Mouse (Mus musculus) heart, embryonic 14.5 days (tissue): Measurements from ENCODE around the gene Rhoa. TPM values are rescaled to one million over a fixed set of nuclear protein-coding genes. Genes with fewer than 3 reads are reported as not detected.

ENCODE experiments used
- ATAC-seq: fragments of 200-750 bp; cut with Nextera tagmentation; 2 replicates; pipeline ENCODE4 v1.8.0; 2017; ENCODE audit warnings: low read depth, moderate TSS enrichment; ENCODE audit not compliant: insufficient number of reproducible peaks, insufficient read depth, low FRiP score
- H3K27ac ChIP-seq, 2 experiments: fragments of 200-500 bp in 1 of 2; fragments of 300-500 bp in 1 of 2; sonication (generic) in 1 of 2; replicated peaks in 1 of 2; 2 replicates each; pipeline ENCODE4 v1.5.1; 2012 to 2014; ENCODE audit warnings: low read depth in 2 of 2, low read length in 2 of 2, control low read depth in 1 of 2, mild to moderate bottlenecking in 1 of 2, mixed read lengths in 1 of 2; ENCODE audit not compliant: control insufficient read depth in 1 of 2, insufficient read depth in 1 of 2
- H3K27me3 ChIP-seq: fragments of 300-500 bp; sonication (generic); 2 replicates; pipeline ENCODE4 v1.6.1; 2014; ENCODE audit warnings: mild to moderate bottlenecking, low read length, control low read depth; ENCODE audit not compliant: control insufficient read depth, insufficient read depth
- H3K36me3 ChIP-seq: fragments of 300-500 bp; sonication (generic); 2 replicates; pipeline ENCODE4 v1.6.1; 2014; ENCODE audit warnings: mild to moderate bottlenecking, control low read depth, low read length, mixed read lengths; ENCODE audit not compliant: control insufficient read depth, insufficient read depth
- H3K4me1 ChIP-seq, 2 experiments: fragments of 200-500 bp in 1 of 2; fragments of 300-500 bp in 1 of 2; sonication (generic) in 1 of 2; 2 replicates each; pipeline ENCODE4 v1.6.1; 2012 to 2014; ENCODE audit warnings: low read length in 2 of 2, control low read depth in 1 of 2, mixed read lengths in 1 of 2; ENCODE audit not compliant: control insufficient read depth in 2 of 2, insufficient read depth in 2 of 2
- H3K4me2 ChIP-seq: fragments of 300-500 bp; sonication (generic); 2 replicates; pipeline ENCODE4 v1.6.1; 2014; ENCODE audit warnings: mild to moderate bottlenecking, low read length
- H3K4me3 ChIP-seq, 2 experiments: fragments of 200-500 bp in 1 of 2; fragments of 300-500 bp in 1 of 2; sonication (generic) in 1 of 2; 2 replicates each; pipeline ENCODE4 v1.5.1; 2012 to 2014; ENCODE audit warnings: low read length in 2 of 2, mild to moderate bottlenecking in 2 of 2, control low read depth in 1 of 2, low read depth in 1 of 2, moderate library complexity in 1 of 2; ENCODE audit not compliant: control insufficient read depth in 1 of 2, insufficient read depth in 1 of 2
- H3K9ac ChIP-seq: fragments of 300-500 bp; sonication (generic); 2 replicates; pipeline ENCODE4 v1.6.1; 2014; ENCODE audit warnings: mild to moderate bottlenecking, low read length
- H3K9me3 ChIP-seq: fragments of 300-500 bp; sonication (generic); 2 replicates; pipeline ENCODE4 v1.6.1; 2016; ENCODE audit warnings: low read length, control low read depth; ENCODE audit not compliant: control insufficient read depth
- WGBS: fragments of 180-500 bp; shearing (Covaris S2); extraction: QIAGEN DNeasy Blood & Tissue Kit; methylation state at CpG from one replicate; pipeline ENCODE4 v1.1.7; 2014; 5-methylcytosine and 5-hydroxymethylcytosine counted together
- polyA plus RNA-seq: library from polyadenylated mRNA; unstranded; fragments of >200 nt; fragmentation: Nextera tagmentation; extraction: Ambion mirVana; gene quantifications from 2 replicates; pipeline ENCODE4 v1.2.1, GENCODE M21; 2014

Gene Rhoa
- polyA plus RNA-seq, 1 experiment from 2014 or later: 289 TPM

DNA sequence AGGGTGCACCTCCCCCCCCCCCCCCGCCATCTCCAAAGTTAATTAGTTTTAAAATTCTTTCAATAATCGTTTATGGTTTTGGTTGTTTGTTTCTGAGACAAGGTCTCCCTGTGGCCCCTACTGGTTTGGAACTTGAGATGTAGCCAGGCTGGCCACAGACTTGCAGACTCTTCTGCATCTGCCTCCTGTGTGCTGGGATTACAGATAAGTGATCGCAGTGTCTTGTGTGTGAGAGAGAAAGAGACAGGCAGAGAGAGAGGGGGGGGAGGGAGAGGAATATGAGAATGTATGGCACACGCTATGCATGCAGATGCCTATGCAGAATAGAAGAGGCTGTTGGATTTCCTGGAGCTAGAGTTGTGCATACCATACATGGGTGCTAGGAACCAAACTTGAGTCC is 43.8 kb downstream of the Rhoa start:
- Histone ChIP-seq H3K36me3 (peaks cover 48% of the 10 kb centered on the region), H3K4me1 (peaks cover 0 to 9% of the 10 kb centered on the region in 2 experiments; a peak in 2 of 4 replicates), H3K9me3 (no peaks in the 10 kb centered on the region), H3K4me3 (no peak overlapping the region), H3K9ac (no peak overlapping the region), H3K27ac (no peak overlapping the region), H3K4me2 (no peak overlapping the region), H3K27me3 (no peaks in the 10 kb centered on the region)
- 92% methylated on average over 4 of the region's 4 CpGs for WGBS
- no peak for ATAC-seq

DNA sequence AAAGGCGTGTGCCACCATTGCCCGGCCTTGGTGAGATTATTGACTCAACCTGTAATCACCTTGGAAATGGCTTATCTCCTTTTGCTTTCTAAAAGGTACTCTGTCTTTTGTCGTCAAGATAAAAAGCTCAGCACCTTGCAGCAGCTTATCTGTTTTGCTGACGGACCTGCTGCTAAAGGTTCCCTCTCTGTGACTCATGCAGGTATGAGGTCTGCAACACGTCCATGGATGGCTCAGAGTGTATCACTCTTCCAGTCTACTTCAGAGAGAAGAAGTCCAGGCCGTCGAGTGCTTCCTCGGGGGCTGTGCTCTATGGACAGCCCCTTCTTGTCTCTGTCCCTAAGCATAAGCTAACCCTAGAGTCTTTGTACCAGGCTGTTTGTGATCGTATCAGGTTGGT is 72.3 kb downstream of the Rhoa start:
- H3K36me3 ChIP-seq: peaks cover 98% of the 10 kb centered on the region
- 28% methylated on average over 9 of the region's 9 CpGs for WGBS
- H3K4me2 ChIP-seq: no peak overlapping the region
- H3K4me3 ChIP-seq: no peak overlapping the region
- H3K4me1 ChIP-seq: 0 out of 4 replicates have a peak, but pooled peaks cover 0 to 4% of the 10 kb centered on the region in 2 experiments
- no peak for ATAC-seq
- no peak overlapping the region for H3K27ac ChIP-seq
- no peaks in the 10 kb centered on the region for H3K27me3 ChIP-seq
- H3K9me3 ChIP-seq: no peaks in the 10 kb centered on the region
- no peak overlapping the region for H3K9ac ChIP-seq

DNA sequence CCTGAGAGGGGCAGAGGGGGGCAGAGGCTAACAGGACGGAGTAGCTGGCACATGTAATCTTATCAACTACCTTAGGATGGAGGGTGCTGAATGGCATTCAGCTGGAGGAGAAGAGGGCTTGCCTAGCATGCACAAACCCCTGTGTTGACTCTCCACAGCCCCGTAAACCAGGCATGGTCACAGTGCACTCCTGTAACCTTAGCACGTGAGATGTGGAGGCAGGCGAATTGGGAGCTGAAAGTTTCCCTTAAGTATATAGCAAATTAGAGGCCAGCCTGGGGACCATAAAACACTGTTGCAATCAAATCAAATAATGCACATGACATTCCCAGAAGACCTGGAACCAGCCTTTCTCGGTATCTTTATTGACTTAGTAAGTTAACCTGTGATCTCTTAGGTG is 72.8 kb downstream of the Rhoa start:
- no peak overlapping the region for H3K9ac ChIP-seq
- no peaks in the 10 kb centered on the region for H3K27me3 ChIP-seq
- H3K9me3 ChIP-seq: no peaks in the 10 kb centered on the region
- no peak overlapping the region for H3K4me3 ChIP-seq
- H3K4me2 ChIP-seq: no peak overlapping the region
- 0 out of 4 replicates have a peak overlapping the region, but pooled peaks of 1 of the 2 experiments have one; percentile 24 for H3K27ac ChIP-seq
- H3K4me1 ChIP-seq: 0 out of 4 replicates have a peak, but pooled peaks cover 0 to 4% of the 10 kb centered on the region in 2 experiments
- peaks cover 98% of the 10 kb centered on the region for H3K36me3 ChIP-seq
- no peak for ATAC-seq
- WGBS: 65% methylated on average over 5 of the region's 5 CpGs

DNA sequence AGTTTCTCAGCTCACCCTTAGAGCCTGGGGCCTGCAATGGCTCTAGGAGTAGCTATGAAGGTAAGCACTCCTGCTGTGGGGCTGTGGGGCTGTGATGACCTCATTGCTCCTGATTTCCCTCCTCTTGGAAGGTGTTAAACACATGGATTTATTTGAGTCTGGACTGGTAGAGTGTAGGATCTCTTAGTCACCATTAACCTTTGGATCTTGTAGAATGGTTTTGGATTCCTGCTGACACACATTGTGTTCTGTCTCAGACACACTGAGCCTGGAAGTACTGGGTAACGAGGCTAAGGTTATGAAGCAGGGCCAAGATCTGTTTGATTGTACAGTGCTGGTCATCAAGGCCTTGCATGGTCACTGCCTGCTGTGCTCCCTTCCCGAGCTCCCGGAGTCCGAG is 73.4 kb downstream of the Rhoa start:
- peaks cover 98% of the 10 kb centered on the region for H3K36me3 ChIP-seq

DNA sequence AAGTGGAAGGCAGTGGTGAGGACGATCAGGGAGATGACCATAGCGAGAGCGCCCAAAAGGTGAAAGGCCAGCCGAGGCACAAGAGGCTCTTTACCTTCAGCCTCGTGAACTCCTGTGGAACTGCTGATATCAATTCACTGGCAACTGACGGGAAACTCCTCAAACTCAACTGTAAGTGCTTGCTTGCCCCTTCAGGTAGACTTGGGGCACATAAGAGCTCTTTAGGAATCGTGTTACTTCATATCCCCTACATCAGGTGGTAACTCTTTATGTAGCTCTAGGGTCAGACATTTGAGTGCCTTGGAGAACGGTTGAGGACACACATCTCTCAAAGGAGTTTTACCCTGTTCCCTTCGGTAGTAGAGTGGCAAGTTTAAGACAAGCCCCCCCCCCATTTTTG is 75.5 kb downstream of the Rhoa start:
- Histone ChIP-seq H3K4me2 (no peak overlapping the region), H3K4me1 (0 out of 4 replicates have a peak, but pooled peaks cover 0 to 4% of the 10 kb centered on the region in 2 experiments), H3K27ac (no peak overlapping the region), H3K4me3 (no peak overlapping the region), H3K9ac (no peak overlapping the region), H3K9me3 (no peaks in the 10 kb centered on the region), H3K27me3 (no peaks in the 10 kb centered on the region), H3K36me3 (peaks cover 99% of the 10 kb centered on the region)
- no peak for ATAC-seq
- WGBS: 90% methylated on average over 9 of the region's 9 CpGs

More for the DNA sequence above, 73.4 kb downstream of the Rhoa start:
- Histone ChIP-seq H3K4me3 (no peak overlapping the region), H3K27ac (no peak overlapping the region), H3K27me3 (no peaks in the 10 kb centered on the region), H3K4me2 (no peak overlapping the region), H3K9me3 (no peaks in the 10 kb centered on the region), H3K9ac (no peak overlapping the region), H3K4me1 (0 out of 4 replicates have a peak, but pooled peaks cover 0 to 4% of the 10 kb centered on the region in 2 experiments)
- no peak for ATAC-seq
- 52% methylated on average over 4 of the region's 4 CpGs for WGBS

DNA sequence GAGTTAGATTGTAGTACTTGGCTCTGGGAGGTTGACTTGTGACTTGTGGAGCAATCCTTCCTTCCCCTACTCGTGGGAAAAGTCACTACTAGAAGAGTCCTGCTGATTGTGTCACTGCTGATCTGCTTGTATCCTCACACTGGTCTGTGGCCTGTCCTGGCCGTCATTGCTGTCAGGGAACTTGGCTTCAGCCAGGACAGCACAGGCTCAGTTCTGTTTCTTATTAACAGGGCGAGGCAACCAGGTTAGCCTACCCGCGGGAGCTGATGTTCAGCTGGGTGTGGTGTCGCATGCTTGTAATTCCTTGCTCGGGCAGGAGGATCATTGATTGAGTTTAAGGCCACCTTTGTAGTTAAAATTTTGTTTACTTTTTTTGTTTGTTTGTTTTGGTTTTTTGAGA is 79.1 kb downstream of the Rhoa start:
- ATAC-seq: no peak
- Histone ChIP-seq H3K4me3 (no peak overlapping the region), H3K27ac (no peak overlapping the region), H3K4me1 (no peaks in the 10 kb centered on the region), H3K36me3 (peaks cover 97% of the 10 kb centered on the region), H3K27me3 (no peaks in the 10 kb centered on the region), H3K4me2 (no peak overlapping the region), H3K9ac (no peak overlapping the region), H3K9me3 (no peaks in the 10 kb centered on the region)
- 81% methylated on average over 7 of the region's 7 CpGs for WGBS

DNA sequence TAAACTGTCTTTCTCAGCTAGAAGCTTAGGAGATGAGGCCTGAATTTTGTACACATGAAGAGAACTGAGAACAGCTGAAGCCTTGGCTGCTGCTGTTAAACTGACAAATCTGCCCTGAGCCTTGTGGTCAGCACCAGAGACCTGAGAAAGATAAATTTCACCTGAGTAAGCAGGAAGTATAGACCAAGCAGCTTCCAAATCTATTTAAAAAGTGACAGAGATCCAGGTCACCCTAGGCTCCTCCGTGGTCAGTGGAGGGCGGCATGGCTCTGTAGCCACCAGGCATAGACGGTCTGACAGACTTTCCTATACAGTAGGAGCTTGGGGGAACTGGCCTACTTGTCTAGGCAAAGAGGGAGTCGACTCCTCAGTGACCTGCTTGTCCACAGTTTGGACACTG is 80.9 kb downstream of the Rhoa start:
- Histone ChIP-seq H3K9ac (no peak overlapping the region), H3K4me1 (no peaks in the 10 kb centered on the region), H3K27ac (no peak overlapping the region), H3K36me3 (peaks cover 96% of the 10 kb centered on the region), H3K4me2 (no peak overlapping the region), H3K27me3 (no peaks in the 10 kb centered on the region), H3K4me3 (no peak overlapping the region), H3K9me3 (no peaks in the 10 kb centered on the region)
- no peak for ATAC-seq
- 77% methylated on average over 4 of the region's 4 CpGs for WGBS
